Mouse (Mus musculus) hematopoietic stem cell, adult 5-6 weeks (primary cell): Measurements from ENCODE around the gene Agap2. TPM values are rescaled to one million over a fixed set of nuclear protein-coding genes. Genes with fewer than 3 reads are reported as not detected.

Experiments used
- ATAC-seq, 2 experiments: fragments of 125-278 bp in 1 of 2; replicated peaks in 1 of 2; 2 replicates each; pipeline ENCODE4 v1.8.0; 2016 to 2017; ENCODE audit warnings: inconsistent platforms in 2 of 2, mild to moderate bottlenecking in 2 of 2, moderate number of reproducible peaks in 2 of 2, low read depth in 1 of 2, moderate TSS enrichment in 1 of 2; ENCODE audit not compliant: low FRiP score in 2 of 2, poor library complexity in 2 of 2, severe bottlenecking in 2 of 2, insufficient read depth in 1 of 2, low TSS enrichment in 1 of 2
- total RNA-seq: library from RNA; stranded (forward); fragments of 172-1452, 232-1000 nt; gene quantifications from 2 replicates; pipeline ENCODE4 v1.2.3, GENCODE M21; 2017

The Agap2 gene
- total RNA-seq, 1 experiment from 2014 or later, result 89.6 TPM

DNA sequence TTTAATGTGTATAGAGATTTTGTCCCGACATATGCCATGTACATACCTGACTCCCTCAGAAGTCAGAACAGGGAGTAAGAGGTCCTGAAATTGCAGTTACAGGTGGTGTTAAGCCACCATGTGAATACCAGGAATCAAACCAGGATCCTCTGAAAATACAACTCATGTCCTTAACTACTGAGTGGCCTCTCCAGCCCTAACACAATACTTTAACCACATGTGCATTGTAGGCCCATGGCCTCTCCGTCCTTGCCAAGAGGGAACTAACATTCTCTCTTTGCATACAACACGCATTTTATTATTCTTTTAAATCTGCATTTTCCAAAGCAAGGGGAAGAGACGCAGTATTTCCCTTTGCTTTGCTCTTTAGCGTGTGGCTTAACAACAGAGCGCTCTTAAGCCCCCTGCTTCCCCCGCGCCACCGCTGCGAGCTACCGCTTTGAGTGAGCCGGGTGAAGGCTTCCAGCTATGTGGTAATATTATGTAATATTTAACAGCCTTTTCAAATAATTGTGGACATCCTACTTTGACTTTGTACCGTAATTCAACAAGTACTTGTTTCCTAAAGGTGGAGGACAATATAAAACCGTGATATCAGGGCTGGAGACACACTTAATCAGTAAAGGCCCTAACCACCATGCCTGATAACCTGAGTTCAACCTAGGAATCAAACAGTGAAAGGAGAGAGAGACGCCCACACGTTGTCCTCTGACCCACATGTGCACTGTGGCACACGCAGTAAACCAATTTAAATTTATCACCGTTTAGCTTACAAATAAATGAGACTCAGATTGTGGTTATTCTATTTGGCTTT, 63.5 kb downstream of the Agap2 start:
- ATAC-seq, result no peak

DNA sequence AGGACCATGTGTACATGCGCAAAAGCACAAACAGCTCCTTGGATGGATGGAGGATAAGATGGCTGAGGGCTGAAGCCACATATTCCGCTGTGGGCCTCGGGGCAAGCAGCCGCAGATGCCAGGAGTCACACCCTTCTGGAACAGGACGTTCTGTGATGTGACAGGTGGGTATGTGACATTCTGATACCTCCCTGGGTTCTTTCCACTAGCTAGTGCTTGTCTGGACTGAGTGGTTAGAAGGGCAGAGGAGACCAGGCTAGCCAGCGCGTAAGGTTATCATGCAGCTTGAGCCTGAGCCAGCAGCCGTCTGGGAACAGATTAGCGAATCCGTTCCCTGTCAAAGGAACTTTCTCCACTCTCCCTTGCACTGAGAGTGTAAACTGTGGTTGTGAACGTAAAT, 65.9 kb downstream of the Agap2 start:
- ATAC-seq, result no peak

DNA sequence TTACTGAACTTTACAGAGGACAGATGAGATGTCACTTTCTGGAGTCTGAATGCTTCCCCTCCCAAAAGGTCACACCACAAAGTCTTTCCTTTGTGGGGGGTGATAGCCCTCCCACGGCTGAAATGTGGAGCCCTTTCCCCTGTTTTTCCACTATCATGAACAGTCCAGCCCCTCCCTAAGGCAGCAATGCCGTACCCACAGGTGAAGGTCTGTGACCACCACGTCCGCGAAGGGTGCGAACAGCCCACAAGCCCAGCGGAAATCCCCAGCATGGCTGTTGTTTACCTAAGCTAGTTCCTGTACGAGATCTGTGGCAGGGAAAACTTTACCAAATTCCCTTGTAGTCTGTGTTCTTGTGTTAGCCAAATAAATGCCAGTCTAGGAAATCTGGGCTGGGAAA, 66.4 kb downstream of the Agap2 start:
- peak; percentile 14 to 51 for ATAC-seq

Other genes starting within 250 kb of the Agap2 start
- gene Atp23, start 173.9 kb upstream of the Agap2 start, total RNA-seq, result 7.9 and 16.9 TPM in 2 replicates
- gene Ctdsp2, start 96.6 kb upstream of the Agap2 start, total RNA-seq, result 41.1 and 46.3 TPM in 2 replicates
- 0.30 TPM in 1 of 2 replicates, not detected in the other for gene Avil, start 74.6 kb upstream of the Agap2 start, total RNA-seq
- gene Tsfm, start 44.4 kb upstream of the Agap2 start, total RNA-seq, result 23.6 and 35.5 TPM in 2 replicates
- gene Mettl1, start 33.9 kb upstream of the Agap2 start, total RNA-seq, result 16.5 and 19.4 TPM in 2 replicates
- not detected in 2 replicates for gene Eef1akmt3, start 33.8 kb upstream of the Agap2 start, total RNA-seq
- gene Cyp27b1, start 27.0 kb upstream of the Agap2 start, total RNA-seq, result 0.25 TPM in 1 of 2 replicates, not detected in the other
- gene March9, start 15.1 kb upstream of the Agap2 start, total RNA-seq, result 0.89 and 2.2 TPM in 2 replicates
- 483 and 646 TPM in 2 replicates for gene Cdk4, start 11.8 kb upstream of the Agap2 start, total RNA-seq
- 54.5 and 56.6 TPM in 2 replicates for gene Tspan31, start 5.0 kb upstream of the Agap2 start, total RNA-seq
- 157 and 201 TPM in 2 replicates for gene Os9, start 45.8 kb downstream of the Agap2 start, total RNA-seq
- gene B4galnt1, start 89.9 kb downstream of the Agap2 start, total RNA-seq, result 43.3 and 48.6 TPM in 2 replicates
- 0.30 and 0.50 TPM in 2 replicates for gene Slc26a10, start 105.4 kb downstream of the Agap2 start, total RNA-seq
- gene Arhgef25, start 114.8 kb downstream of the Agap2 start, total RNA-seq, result 8.7 and 18.4 TPM in 2 replicates
- gene Dtx3, start 120.4 kb downstream of the Agap2 start, total RNA-seq, result 56.2 and 56.8 TPM in 2 replicates
- 14.8 and 19.7 TPM in 2 replicates for gene Pip4k2c, start 136.3 kb downstream of the Agap2 start, total RNA-seq
- gene Kif5a, start 188.1 kb downstream of the Agap2 start, total RNA-seq, result 0.94 and 1.5 TPM in 2 replicates
- 85.8 and 96.8 TPM in 2 replicates for gene Dctn2, start 191.1 kb downstream of the Agap2 start, total RNA-seq
- gene Mbd6, start 213.7 kb downstream of the Agap2 start, total RNA-seq, result 5.9 and 6.3 TPM in 2 replicates
- gene Mars, start 236.5 kb downstream of the Agap2 start, total RNA-seq, result 104 and 211 TPM in 2 replicates
- gene Arhgap9, start 246.7 kb downstream of the Agap2 start, total RNA-seq, result 29.5 and 43.7 TPM in 2 replicates